Mouse (Mus musculus): ENCODE results near the gene Zfhx3.

Zfhx3 gene

DNA sequence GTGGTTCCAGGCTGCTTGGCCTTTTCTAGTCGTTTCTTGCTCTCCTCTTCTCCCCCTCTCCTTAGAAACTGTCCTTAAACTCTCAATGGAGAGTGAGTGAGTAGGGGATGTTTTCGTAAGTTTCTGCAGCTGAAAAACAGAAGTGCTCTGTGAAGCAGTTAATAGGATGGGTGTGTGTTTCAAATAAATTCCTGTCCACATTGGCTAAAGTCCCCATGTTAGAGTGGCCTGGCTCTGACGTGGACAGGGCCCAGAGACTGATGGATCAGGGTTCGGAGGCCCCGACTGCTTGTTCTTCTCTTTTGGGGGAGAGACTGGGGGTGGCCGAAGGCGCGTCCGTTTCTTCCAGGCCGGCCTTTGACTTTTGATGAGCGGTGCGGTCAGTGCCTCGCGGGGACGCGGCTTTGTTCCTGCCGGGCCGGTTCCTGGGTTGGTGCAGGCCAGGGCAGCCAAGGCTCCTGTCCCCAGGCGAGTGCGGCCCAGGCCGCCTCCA lies 771.7 kb downstream of the Zfhx3 start:
- DNase-seq (ENCODE audit: low read depth in 2 of 2, low spot score in 2 of 2): no peak

DNA sequence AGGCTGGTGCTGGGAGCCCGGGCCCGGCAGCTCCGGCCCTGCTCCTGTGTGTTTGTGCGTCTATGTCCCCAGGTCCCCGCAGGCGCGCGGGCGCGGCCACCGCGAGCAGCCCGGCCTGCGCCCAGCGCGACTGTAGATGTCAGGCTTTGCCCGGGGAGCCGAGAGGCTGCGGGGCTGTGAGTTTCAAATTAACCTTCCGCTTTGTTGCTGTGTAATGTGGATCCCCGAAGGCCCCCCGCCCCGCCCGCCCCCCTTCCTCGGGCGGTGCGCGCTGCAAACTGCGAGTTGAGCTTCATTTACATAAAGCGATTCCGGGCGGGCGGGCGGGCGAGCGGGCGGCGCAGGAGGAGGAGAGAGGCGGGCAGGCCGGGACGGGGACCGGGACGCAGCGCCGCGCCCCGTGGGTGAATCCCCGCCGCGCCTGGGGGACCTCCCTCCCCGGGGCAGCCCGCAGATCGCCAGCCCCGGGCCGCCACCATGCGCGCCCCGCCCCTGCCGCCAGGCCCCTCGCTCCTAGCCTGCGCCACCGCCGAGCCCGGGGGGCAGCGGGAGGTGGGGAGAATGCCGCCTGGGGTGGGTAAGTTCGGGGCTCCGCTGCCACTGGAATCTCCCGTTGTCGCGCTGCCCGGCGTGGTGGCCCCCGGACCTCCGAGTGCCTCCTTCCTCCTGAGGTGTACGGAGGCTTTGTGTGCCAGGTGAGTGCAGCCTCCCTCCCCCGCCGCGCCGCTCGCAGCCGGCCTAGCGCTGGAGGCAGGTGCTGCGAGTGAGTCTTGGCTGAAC lies 772.4 kb downstream of the Zfhx3 start:
- DNase-seq (ENCODE audit: low read depth in 2 of 2, low spot score in 2 of 2): no peak

DNA sequence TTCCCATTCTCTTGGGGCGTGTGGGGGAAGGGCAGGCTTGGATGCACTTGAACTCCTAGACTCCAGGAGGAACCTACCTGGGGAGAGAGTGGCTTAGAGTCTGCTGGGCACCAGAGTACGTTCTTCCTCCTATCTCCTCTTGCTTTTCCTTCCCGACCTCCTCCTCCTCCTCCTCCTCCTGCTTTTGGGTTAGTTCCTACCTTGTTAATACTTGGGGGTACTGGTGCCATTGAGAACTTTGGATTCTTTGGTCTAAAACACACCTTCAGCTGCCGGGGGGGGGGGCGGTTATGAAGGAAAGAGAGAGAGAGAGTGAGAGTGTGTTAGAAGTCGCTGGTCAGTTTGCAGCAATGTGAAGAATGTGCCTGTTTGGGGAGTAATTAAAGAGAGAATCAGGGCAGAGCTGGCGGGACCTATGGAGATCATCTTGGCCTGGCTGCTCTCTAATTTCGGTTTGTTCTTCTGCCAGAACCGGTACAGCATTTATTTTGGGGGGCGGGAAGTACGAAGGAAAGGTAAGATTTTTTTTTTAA lies 773.0 kb downstream of the Zfhx3 start:
- no peak for DNase-seq (ENCODE audit: low read depth in 2 of 2, low spot score in 2 of 2)

DNA sequence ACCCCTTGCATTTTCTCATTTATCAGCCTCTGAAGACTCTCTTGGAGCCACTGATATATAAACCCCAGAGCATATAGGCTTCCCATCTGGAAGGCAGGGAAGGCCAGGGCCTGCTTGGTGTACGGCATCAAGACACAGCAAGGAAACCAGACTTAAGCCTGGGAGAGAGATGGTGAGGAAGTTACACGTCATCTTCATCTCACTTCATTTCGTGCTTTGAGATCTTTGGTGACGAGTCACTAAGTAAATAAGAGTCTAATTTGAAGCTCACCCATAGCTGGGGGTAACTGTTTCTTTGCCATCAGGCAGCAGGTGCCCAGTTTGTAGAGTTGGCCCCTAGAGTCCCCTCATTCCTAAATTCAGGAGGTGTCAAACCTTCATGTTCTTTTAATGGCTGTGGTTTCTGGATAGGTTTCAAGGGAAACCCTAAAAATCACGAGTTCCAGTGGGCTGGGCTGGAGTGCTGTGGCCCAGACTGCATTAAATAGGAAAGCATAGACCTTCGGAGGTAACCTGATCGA lies 773.9 kb downstream of the Zfhx3 start:
- no peak for DNase-seq (ENCODE audit: low read depth in 2 of 2, low spot score in 2 of 2)

DNA sequence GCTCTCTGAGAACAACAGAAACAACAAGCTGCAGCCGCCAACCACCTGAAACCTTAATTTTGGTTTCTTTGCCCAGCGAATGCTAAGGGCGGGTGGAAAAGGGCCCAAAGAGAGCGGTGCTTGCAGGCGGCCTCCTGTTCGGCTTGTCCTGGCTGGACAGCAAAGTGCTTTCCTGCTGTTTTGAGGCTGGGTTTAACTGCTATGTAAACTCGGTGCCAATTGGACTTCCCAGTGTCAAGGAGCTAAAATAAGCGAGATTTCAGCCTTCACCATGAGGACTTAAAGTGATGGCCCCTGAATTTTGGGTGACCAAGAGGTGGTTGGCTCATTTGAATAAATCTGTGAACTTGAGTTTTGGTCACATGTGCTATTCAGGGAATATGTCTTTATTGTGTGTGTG lies 775.1 kb downstream of the Zfhx3 start:
- no peak for DNase-seq (ENCODE audit: low read depth in 2 of 2, low spot score in 2 of 2)

DNA sequence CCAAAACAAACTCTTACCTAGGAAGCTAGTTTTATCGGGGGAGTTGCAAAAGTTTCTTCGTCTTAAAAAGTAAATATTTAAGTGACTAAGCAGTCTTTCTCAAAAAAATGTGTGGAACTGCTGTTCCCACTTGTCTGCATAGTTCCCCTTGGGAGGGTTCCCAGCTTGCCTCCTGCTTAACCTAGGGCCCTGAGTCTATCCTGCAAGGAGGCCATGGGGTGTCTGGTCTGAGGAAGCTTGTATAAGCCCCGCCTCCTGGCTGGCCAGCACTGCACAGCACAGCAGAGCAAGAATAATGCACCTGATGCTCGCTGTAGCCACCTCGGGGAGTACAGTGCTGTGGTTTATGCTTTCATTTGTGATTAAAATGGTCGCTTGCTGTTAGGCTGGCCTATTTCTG lies 775.6 kb downstream of the Zfhx3 start:
- DNase-seq (ENCODE audit: low read depth in 2 of 2, low spot score in 2 of 2): no peak

DNA sequence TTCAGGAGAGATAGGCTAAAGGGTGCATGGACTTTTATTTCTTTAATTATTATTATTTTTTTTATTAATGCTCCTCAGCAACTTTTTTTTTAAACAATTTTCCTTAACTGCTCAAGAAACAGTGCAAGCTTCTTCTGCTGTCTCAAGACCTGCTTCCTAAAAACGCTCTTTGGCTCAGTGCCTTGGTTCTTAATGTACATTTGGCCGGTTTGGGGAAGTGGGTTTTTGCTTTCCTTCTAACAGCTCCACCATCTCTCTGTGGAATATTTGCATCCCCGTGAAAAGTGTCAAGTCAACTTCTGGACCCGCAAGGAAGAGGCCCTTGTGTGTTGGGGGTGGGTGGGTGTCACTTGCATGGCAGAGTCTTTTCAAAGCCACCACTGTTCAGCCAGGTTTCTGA lies 778.4 kb downstream of the Zfhx3 start:
- DNase-seq (ENCODE audit: low read depth in 2 of 2, low spot score in 2 of 2): no peak

DNA sequence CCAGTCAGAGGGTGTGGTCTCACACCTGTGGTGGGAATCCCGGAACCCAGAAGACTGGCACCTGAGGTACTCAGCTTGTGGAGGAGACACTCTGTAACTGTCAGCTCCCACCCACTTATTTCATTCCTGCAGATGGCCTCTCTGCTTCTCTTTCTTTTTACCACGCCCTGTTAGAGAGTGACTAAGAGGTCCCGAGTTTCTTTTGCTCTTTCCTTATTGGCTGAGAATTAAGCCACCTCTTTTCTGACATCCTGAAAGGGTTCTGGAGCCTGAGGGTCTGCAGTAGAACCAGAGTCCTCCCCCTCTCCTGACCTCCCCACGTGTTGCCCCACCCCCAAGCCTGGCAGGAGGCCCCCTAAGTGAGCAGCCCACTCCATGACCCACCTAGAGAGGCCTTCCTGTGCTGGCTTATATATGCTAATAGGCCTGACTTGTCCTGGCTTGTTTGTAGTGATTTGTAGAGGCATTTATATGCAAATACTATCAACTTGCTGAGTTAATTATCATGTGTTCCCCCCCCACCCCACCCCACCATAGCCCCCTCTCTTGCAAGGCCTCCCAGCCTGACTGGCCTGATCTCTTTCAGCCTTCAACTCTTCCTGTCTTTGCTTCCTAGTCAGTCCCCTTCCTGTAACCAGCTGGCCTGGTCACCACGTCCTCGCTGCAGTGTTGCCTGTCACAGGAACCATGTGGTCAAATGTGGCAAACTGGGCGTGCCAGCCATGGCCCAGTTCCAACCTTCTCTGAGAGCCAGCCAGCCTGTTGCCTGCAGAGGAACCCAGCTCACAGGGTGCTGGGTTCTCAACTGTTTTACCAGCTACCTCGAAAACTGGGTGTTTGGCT lies 780.4 kb downstream of the Zfhx3 start:
- no peak for DNase-seq (ENCODE audit: low read depth in 2 of 2, low spot score in 2 of 2)

DNA sequence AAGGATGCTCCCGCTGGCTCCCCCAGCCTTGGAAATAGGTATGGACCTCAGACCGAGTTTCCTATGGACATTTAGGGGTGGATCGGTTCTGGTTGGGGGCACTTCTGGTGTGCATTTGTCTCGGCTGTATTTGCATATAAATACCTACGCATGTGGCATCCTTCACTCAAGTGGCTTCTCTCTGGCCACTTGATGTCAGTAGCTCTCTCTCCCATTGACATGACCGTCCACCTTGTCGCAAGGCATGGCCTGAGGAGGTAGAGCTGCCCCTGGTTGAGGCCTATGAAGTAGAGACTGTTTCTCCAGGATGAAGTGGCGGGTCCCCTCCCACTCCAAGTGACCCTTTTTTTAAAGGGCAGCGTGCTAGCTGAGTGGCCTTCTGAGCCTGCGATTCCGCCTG lies 781.2 kb downstream of the Zfhx3 start:
- no peak for DNase-seq (ENCODE audit: low read depth in 2 of 2, low spot score in 2 of 2)

DNA sequence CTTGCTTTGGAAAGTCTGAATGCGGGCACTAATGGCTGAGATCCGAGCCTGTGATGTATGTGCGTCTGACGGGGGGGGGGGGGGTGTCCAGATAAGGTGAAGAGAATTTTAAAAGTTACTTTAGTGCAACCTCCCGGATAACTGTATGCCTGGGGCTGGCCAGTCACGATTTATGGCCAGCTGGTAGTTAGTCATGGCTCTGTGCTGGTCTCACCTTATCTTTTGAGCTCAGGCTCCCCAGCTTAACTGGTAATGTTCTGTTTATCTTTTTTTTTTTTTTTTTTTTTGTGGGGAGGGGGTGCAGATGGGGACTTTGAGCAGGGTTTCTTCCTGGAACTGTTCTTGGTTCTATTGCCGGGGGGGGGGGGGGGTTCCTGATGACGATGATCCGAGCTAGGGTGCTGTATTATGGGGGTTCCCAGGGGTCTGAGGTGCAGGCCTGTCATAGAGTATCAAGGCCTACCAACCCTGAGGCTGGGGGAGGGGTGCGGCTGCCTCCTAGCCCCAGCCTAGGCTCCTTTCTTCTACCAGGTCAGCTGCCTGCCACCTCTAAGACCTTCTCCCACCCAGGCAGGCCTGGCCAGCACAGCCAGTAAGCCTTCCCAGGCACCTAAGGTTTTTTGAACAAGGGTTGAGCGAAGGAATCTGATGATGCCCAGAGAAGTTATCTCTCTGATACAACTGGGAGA lies 782.5 kb downstream of the Zfhx3 start:
- DNase-seq (ENCODE audit: low read depth in 2 of 2, low spot score in 2 of 2): no peak

DNA sequence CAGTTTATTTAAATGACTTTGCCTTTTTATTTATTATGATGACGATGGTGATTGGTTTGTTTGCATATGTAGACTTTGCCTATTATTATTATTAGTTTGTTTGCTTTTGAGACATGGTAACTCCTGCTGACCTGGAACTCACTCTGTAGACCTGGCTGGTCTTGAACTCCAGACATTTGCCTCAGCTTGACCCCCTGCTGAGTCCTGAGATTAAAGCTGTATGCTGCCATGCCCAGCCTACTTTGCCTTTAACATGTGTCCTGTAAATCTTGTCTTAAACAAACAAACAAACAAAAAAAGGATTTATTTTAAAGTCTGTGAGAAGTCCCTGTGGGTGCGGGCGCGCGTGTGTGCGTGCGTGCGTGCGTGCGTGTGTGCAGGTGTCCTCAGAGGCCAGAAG lies 783.2 kb downstream of the Zfhx3 start:
- DNase-seq (ENCODE audit: low read depth in 2 of 2, low spot score in 2 of 2): no peak

DNA sequence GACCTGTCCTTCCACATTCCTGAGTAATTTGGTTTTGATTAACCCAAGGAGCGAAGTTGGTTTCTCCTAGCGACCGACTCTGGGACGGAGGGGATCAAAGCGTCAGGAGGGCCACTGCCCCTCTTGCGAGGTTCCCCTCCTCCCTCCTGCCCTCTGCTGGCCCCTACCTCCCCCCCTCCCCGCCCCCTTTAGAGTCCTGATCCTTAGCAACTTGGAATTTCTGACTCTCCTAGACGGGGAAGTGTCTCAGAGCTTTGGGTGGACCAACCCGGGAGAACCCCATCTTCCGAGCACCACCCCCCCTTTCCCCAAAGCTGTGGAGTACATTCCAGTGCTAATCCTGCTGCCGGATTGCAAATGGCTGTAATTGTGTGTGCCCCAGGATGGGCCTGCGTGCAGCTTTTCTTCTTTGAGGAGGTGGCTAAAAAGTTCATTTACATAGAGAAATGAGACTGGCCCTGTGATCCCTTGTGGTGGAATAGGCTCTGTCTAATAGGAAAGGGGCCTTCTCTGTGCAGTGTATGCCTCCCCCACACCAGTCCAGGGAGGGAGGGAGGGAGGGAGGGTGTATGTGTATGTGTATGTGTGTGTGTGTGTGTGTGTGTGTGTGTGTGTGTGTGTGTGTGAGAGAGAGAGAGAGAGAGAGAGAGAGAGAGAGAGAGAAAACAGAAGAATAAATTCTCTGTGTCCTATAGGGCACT lies 784.2 kb downstream of the Zfhx3 start:
- no peak for DNase-seq (ENCODE audit: low read depth in 2 of 2, low spot score in 2 of 2)

DNA sequence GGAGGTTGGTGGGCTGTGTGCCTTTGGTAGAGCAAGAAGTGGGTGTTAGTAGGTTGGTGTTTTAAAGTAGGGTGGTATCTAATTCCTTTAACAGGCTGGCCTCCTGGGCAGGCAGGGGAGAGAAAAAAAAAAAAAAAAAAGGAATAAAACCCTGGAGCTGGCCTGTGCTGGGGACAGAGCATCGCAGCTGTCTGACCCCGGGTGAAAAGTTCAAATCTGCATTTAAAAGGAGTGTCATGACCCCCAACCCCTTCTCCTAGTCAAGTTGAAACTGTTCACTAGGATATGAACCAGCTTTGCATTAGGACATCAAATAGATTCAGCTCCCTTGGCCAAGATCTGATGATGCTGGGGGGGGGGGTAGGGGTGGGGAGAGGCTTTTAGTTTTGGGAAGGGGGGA lies 786.7 kb downstream of the Zfhx3 start:
- DNase-seq (ENCODE audit: low read depth in 2 of 2, low spot score in 2 of 2): no peak

DNA sequence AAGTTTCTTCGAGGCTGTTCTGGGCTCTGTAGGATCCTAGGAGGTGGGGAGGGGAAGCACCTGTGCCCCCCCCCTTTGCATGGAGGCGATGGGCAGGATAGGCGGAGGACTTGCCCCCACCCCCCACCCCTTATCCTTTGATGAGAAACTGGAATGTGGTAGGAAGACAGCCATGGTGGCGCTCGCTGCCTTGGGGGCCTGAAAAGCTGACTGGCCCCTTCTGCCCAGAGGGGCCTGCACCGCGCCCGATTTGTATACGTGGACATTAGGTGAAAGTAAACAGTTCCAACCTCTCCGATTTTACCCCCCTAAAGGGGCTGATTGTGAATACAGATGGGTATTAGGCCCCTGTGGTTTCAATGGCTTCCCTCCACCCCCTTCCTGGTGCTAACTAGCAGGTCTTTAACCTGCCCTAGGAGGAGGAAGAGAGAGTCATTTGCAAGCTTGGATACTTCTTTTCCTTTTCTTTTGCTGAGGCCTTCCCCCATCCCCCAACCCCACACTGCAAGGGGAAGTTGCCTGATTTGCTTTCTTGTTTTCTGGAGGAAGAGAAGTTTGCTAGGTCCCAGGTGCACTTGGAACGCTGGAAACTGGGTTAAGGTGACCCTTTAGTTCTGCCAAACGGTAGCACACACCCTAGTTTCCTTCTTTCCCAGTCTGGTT lies 787.4 kb downstream of the Zfhx3 start:
- DNase-seq (ENCODE audit: low read depth in 2 of 2, low spot score in 2 of 2): no peak

DNA sequence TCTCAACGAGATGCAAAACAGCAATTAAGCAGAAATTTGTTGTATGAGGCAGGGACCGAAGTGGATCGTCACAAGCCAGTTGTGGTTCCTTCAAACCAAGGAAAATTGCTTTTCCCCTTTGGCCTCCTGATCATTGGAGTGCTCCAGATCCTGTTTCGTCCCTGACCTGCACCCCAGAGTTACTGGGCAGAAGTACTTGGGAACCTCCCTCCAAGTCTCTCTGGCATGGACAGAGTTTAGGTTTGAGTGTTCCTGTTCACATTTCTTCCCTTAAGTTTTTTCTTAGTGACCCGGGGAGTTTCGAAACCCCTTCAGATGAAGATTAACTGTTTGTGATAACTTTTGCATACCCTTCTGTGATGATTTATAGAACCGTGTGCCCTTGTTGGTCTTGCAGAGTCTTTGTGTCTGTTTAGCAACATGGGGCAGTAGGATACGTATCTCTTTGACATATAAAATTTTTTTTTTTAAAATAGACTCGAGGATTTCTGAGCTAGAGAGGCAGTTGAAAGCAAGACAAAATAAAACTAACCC lies 788.5 kb downstream of the Zfhx3 start:
- DNase-seq (ENCODE audit: low read depth in 2 of 2, low spot score in 2 of 2): no peak

DNA sequence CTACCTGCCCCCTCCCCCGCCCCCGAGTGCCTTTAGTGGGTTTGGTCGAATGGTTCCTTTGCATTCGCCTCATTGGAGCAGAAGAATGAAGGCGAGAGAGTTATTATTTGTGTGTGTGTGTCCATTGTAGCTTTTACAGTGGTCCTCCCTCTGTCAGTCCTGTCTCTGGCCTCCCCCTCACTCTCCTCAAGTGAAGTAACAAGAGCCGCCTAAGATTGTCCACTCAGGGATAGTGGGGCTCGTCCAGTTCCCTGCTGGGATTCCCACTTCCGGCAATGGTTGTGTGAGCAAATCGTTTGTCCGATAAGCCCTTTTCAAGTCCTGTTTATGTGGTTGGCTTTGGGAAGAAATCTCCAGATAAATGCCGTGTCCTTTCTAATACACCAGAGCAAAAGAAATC lies 790.1 kb downstream of the Zfhx3 start:
- no peak for DNase-seq (ENCODE audit: low read depth in 2 of 2, low spot score in 2 of 2)

DNA sequence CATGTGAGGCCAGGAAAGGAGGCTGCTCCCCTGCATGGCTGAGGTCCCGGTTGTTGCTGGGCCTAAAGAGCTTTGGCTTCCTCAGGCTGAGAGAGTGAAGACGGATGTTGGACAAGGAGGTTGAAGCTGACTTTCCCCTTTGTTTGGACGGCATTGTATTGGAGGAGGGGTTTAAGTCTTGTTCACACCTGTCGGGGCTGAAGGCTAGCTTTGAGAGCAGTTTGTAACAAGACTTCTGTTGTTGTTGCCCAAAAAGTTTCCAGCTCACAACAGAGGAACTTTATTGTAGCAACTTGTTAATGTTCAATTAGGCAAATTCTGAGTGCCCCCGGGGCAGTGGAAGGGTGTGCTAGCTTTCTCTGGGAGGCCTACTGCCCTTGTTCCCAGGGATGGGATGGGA lies 790.9 kb downstream of the Zfhx3 start:
- no peak for DNase-seq (ENCODE audit: low read depth in 2 of 2, low spot score in 2 of 2)

DNA sequence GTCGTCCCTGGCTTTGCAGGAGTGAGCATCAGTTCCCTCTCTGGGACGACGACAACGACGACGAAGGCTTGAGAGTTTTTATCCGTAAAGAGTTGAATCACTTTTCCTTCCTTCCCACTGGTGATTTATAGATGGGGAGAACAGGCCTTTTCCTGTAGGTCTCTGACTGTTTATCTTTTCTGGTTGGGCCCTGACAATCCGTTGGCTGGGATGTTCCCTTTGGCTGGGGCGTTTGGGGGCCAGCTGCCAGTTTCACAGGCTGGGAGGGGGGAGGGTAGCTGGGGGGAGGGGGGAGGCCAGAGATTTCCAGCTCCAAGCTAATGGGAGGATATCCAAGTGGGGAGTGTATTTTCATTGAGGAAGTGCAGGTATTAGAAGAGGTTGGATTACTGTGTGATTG lies 794.0 kb downstream of the Zfhx3 start:
- no peak for DNase-seq (ENCODE audit: low read depth in 2 of 2, low spot score in 2 of 2)

DNA sequence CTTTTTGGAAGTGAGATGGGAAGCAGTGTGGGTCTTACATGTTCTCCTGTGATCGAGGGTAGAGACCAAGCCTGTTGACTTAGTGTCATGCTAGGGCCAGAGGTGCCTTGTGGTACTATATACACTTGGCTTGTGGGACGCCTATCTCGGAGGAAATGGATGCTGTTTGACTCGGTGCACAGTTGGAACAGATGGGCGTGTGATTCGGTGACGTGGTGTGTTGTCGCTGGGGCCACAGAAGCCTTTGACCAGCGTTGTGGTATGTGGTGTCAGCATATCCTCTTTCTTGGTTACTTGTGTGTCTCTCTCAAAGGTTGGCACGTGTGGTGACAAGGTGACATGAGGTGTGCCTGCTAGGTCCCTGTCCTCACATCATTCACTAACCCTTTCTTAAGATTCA lies 795.7 kb downstream of the Zfhx3 start:
- peak in 1 of 2 experiments; percentile 36 for DNase-seq (ENCODE audit: low read depth in 2 of 2, low spot score in 2 of 2)

DNA sequence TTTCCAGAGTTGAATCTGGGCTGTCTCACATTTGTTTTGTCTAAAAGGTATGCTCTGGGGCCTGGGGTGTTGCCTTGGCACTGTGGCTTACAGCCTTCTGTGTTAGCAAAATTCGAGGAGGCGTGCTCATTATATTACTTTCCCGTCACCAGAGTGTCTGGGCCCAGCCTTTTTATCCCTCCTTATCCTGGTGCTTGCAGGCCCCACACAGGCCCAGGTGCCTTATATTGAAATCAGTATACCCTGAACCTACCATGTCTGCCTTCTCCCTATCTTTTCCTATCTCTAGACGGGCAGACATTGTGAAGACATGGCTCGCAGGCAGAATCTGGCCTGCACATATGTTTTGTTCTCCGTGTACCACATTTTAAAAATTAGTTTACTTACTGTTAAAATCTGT lies 797.1 kb downstream of the Zfhx3 start:
- no peak for DNase-seq (ENCODE audit: low read depth in 2 of 2, low spot score in 2 of 2)
